Mouse (Mus musculus): ENCODE results near the gene Ppp4r1. TPM values are rescaled to one million over a fixed set of nuclear protein-coding genes. Genes with fewer than 3 reads are reported as not detected.

Ppp4r1 gene
- polyA plus RNA-seq, 1 experiment from 2014 or later = 32.5 TPM

DNA sequence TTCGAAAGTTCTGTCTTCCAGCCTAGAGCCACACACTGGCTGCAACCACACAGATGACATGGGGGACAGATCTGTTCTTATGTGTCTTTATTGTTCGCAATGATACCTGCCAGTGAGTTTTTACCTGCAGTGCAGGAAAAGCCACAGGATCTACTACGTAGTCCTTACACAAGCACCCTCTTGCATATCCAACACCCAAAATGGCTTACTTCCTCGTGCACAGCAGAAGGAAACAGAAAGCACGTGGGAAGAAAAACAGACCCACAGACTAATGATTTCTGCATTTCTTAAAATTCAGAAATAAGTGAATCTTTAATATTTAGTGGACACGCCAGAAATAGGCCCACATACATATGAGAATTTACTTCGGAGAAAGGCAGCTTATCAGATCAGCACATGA lies 32.6 kb upstream of the Ppp4r1 start:
- Histone ChIP-seq H3K4me1 (replicated peaks; ENCODE audit: insufficient read depth, low read length) (no peaks in the 10 kb centered on the region), H3K27me3 (ENCODE audit: insufficient read depth, low read length) (no peaks in the 10 kb centered on the region), H3K36me3 (ENCODE audit: insufficient read depth, low read length) (no peaks in the 10 kb centered on the region), H3K27ac (no peak overlapping the region), H3K4me3 (replicated peaks; ENCODE audit: low read depth, low read length) (no peak overlapping the region), H3K9me3 (replicated peaks; ENCODE audit: low read length) (no peaks in the 10 kb centered on the region), H3K9ac (ENCODE audit: low read depth, low read length) (no peak overlapping the region), H3K4me2 (ENCODE audit: low read length) (no peak overlapping the region)
- no peak for TF ChIP-seq CTCF (IDR thresholded peaks at IDR 0.05; ENCODE audit: low read depth)
- no peak for ATAC-seq (replicated peaks; ENCODE audit: low FRiP score, low read depth)
- no peak for DNase-seq (ENCODE audit: low spot score)
- WGBS = 93% methylated on average over 7 of the region's 7 CpGs

DNA sequence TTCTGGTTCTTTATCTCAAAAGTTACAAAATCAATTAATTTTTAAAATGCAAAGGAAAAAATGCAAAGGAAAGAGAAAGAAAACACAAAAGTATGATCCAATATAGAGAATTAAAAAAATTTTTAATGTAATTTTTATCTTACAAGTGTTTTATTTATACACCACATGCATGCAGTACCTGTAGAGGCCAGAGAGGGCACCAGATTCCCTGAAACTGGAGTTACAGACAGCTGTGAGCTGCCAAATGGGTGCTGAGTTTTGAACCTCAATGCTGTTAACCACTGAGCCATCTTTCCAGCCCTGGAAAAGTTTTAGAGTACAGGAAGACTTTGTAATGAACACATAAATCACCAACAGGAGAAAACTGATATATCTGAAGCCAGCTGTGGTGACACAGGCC lies 32.1 kb upstream of the Ppp4r1 start:
- DNase-seq (ENCODE audit: low spot score) (no peak), ATAC-seq (replicated peaks; ENCODE audit: low FRiP score, low read depth) (no peak)
- no peaks in the 10 kb centered on the region for H3K9me3 ChIP-seq (replicated peaks; ENCODE audit: low read length)
- no peaks in the 10 kb centered on the region for H3K27me3 ChIP-seq (ENCODE audit: insufficient read depth, low read length)
- no peaks in the 10 kb centered on the region for H3K36me3 ChIP-seq (ENCODE audit: insufficient read depth, low read length)
- H3K9ac ChIP-seq (ENCODE audit: low read depth, low read length) = no peak overlapping the region
- H3K4me3 ChIP-seq (replicated peaks; ENCODE audit: low read depth, low read length) = no peak overlapping the region
- TF ChIP-seq CTCF (IDR thresholded peaks at IDR 0.05; ENCODE audit: low read depth) = peak; percentile 54
- H3K4me1 ChIP-seq (replicated peaks; ENCODE audit: insufficient read depth, low read length) = no peaks in the 10 kb centered on the region
- H3K4me2 ChIP-seq (ENCODE audit: low read length) = no peak overlapping the region
- H3K27ac ChIP-seq = no peak overlapping the region

DNA sequence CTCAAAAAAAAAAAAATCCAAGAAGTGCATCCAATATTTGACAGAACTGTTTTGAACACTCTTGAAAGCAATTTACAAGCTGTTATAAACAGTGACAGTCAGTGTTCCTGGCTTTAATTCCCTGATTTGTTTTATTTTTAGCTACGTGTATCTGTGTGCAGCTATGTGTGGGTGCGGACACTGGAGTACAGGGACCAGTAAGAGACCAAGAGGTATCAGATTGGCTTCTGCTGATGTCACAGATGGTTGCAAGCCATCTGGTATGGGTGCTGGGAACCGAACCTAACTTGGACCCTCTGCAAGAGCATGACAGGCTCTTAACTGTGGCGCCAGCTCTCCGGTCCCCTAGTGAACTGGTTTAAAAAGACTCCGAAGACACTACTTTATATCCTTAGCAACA lies 29.2 kb upstream of the Ppp4r1 start:
- Histone ChIP-seq H3K27me3 (ENCODE audit: insufficient read depth, low read length) (no peaks in the 10 kb centered on the region), H3K36me3 (ENCODE audit: insufficient read depth, low read length) (no peaks in the 10 kb centered on the region), H3K4me3 (replicated peaks; ENCODE audit: low read depth, low read length) (no peak overlapping the region), H3K27ac (no peak overlapping the region), H3K4me1 (replicated peaks; ENCODE audit: insufficient read depth, low read length) (no peaks in the 10 kb centered on the region), H3K4me2 (ENCODE audit: low read length) (no peak overlapping the region), H3K9ac (ENCODE audit: low read depth, low read length) (no peak overlapping the region), H3K9me3 (replicated peaks; ENCODE audit: low read length) (no peaks in the 10 kb centered on the region)
- no peak for TF ChIP-seq CTCF (IDR thresholded peaks at IDR 0.05; ENCODE audit: low read depth)
- DNase-seq (ENCODE audit: low spot score) (no peak), ATAC-seq (replicated peaks; ENCODE audit: low FRiP score, low read depth) (no peak)
- WGBS = 97% methylated on average over 6 of the region's 6 CpGs

DNA sequence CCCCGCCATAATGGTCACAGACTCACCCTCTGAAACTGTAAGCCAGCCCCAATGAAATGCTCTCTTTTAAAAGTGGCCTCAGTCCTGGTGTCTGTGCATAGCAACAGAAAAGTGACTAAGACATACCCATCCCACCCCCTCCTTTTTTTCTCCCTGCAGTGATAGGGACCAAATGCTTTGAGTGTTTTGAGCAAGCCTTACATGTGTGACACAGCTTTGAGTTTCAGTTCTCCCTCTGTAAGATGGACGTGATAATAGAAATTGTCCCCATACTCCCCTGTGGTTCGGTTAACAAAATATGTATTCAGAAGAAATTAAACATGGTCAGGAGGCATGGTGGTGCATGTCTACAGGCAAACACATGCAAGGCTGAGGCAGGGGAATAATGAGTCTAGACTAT lies 26.5 kb upstream of the Ppp4r1 start:
- H3K9ac ChIP-seq (ENCODE audit: low read depth, low read length) = no peak overlapping the region
- no peak overlapping the region for H3K4me3 ChIP-seq (replicated peaks; ENCODE audit: low read depth, low read length)
- H3K9me3 ChIP-seq (replicated peaks; ENCODE audit: low read length) = no peaks in the 10 kb centered on the region
- H3K27ac ChIP-seq = no peak overlapping the region
- DNase-seq (ENCODE audit: low spot score) (no peak), ATAC-seq (replicated peaks; ENCODE audit: low FRiP score, low read depth) (no peak)
- 99% methylated on average over 3 of the region's 3 CpGs for WGBS
- H3K4me2 ChIP-seq (ENCODE audit: low read length) = no peak overlapping the region
- H3K4me1 ChIP-seq (replicated peaks; ENCODE audit: insufficient read depth, low read length) = no peaks in the 10 kb centered on the region
- H3K36me3 ChIP-seq (ENCODE audit: insufficient read depth, low read length) = no peaks in the 10 kb centered on the region
- TF ChIP-seq CTCF (IDR thresholded peaks at IDR 0.05; ENCODE audit: low read depth) = no peak
- H3K27me3 ChIP-seq (ENCODE audit: insufficient read depth, low read length) = no peaks in the 10 kb centered on the region

DNA sequence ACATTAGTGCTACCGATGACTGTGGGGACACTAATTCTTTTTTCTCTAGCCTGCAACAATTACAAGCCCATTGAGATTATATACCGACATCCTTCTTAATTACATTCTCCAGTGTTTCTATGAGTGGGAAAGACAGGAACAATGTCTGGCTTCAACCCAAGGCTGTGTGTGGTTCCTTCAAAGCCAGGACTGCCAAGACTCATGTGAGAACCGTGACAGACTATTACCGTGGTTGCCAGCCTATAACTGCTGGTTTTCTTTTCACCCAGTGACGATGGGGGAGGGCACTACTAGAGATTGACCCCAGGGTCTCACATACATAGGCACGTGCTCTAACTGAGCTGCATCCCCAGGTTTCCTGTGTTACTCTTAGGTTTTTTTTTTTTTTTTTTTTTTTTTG lies 25.2 kb upstream of the Ppp4r1 start:
- WGBS = 71% methylated on average over 6 of the region's 6 CpGs

DNA sequence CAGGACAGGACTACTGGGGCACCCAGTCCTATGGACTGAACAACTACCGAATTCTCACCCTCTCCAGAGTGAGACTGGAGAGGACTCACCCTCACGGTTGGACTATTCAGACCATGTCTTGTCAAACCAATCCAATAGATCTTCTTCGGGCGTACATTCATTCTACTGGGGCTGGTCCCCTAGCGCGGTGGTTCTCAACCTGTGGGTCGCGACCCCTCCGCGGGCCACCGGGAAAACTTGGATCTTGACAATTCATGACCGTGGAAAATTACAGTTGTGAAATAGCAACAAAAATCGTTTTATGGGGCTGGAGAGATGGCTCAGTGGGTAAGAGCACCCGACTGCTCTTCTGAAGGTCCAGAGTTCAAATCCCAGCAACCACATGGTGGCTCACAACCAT lies 19.2 kb upstream of the Ppp4r1 start:
- Histone ChIP-seq H3K36me3 (ENCODE audit: insufficient read depth, low read length) (no peaks in the 10 kb centered on the region), H3K9ac (ENCODE audit: low read depth, low read length) (no peak overlapping the region), H3K4me1 (replicated peaks; ENCODE audit: insufficient read depth, low read length) (peaks cover 4% of the 10 kb centered on the region), H3K27me3 (ENCODE audit: insufficient read depth, low read length) (no peaks in the 10 kb centered on the region), H3K4me2 (ENCODE audit: low read length) (no peak overlapping the region), H3K4me3 (replicated peaks; ENCODE audit: low read depth, low read length) (no peak overlapping the region), H3K27ac (no peak overlapping the region), H3K9me3 (replicated peaks; ENCODE audit: low read length) (no peaks in the 10 kb centered on the region)
- 96% methylated on average over 14 of the region's 14 CpGs for WGBS
- DNase-seq (ENCODE audit: low spot score) = no peak
- TF ChIP-seq CTCF (IDR thresholded peaks at IDR 0.05; ENCODE audit: low read depth) = no peak
- no peak for ATAC-seq (replicated peaks; ENCODE audit: low FRiP score, low read depth)

More for the DNA sequence above, 25.2 kb upstream of the Ppp4r1 start:
- TF ChIP-seq CTCF (IDR thresholded peaks at IDR 0.05; ENCODE audit: low read depth) = no peak
- Histone ChIP-seq H3K4me2 (ENCODE audit: low read length) (no peak overlapping the region), H3K36me3 (ENCODE audit: insufficient read depth, low read length) (no peaks in the 10 kb centered on the region), H3K4me1 (replicated peaks; ENCODE audit: insufficient read depth, low read length) (no peaks in the 10 kb centered on the region), H3K9me3 (replicated peaks; ENCODE audit: low read length) (no peaks in the 10 kb centered on the region), H3K27me3 (ENCODE audit: insufficient read depth, low read length) (no peaks in the 10 kb centered on the region), H3K9ac (ENCODE audit: low read depth, low read length) (no peak overlapping the region), H3K4me3 (replicated peaks; ENCODE audit: low read depth, low read length) (no peak overlapping the region), H3K27ac (no peak overlapping the region)
- DNase-seq (ENCODE audit: low spot score) = no peak
- ATAC-seq (replicated peaks; ENCODE audit: low FRiP score, low read depth) = no peak

DNA sequence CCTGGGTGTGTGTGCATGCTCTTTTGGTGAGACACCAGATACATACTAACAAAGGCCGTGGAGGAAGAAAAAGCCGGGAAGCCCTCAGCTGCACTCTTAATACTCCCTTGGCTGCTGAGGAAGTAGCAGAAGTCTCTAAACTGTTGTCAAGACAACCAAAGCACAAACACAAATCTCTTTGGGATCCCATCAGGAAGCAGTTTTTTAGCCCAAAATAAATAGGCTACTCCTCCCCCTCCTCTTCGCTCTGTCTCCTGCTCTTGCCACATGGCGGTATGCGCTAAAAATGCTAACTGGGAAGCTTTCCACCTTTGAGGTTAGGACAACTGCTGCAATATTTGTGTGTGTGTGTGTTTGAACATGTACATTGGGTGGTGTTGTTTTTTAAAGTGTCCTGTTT lies 13.9 kb upstream of the Ppp4r1 start:
- DNase-seq (ENCODE audit: low spot score) (peak; percentile 89), ATAC-seq (replicated peaks; ENCODE audit: low FRiP score, low read depth) (no peak)
- H3K9ac ChIP-seq (ENCODE audit: low read depth, low read length) = no peak overlapping the region
- H3K36me3 ChIP-seq (ENCODE audit: insufficient read depth, low read length) = no peaks in the 10 kb centered on the region
- peaks cover 25% of the 10 kb centered on the region for H3K4me1 ChIP-seq (replicated peaks; ENCODE audit: insufficient read depth, low read length)
- 53% methylated on average over 5 of the region's 5 CpGs for WGBS
- TF ChIP-seq CTCF (IDR thresholded peaks at IDR 0.05; ENCODE audit: low read depth) = no peak
- H3K27ac ChIP-seq = no peak overlapping the region
- H3K9me3 ChIP-seq (replicated peaks; ENCODE audit: low read length) = no peaks in the 10 kb centered on the region
- H3K4me3 ChIP-seq (replicated peaks; ENCODE audit: low read depth, low read length) = no peak overlapping the region
- H3K27me3 ChIP-seq (ENCODE audit: insufficient read depth, low read length) = no peaks in the 10 kb centered on the region
- H3K4me2 ChIP-seq (ENCODE audit: low read length) = no peak overlapping the region
